Comparison of ENCODE assay signal across 10 mouse cellular contexts in genomic region chr1:118367970-118368369, GRCm38 (mm10). TPM values are rescaled to one million over a fixed set of nuclear protein-coding genes. Genes with fewer than 3 reads are reported as not detected.
A peak's percentile ranks its signal among the peaks of the same experiment; 100 is the strongest.
DNase-seq lines count a peak whose midpoint lies in the region; ATAC-seq and TF ChIP-seq lines count a peak whose summit lies in the region.
"Had no signal": no experiment of that assay in that cellular context is flagged by ENCODE, and none has a peak within 500 bp of the region (broad histone marks: within the 10 kb centered on the region; RNA-seq: fewer than 3 reads in every experiment).

No protein-coding gene starts in this region.

- H3K9me3 ChIP-seq in hindbrain, postnatal 0 days (ENCODE audit: low read length), result no peaks in the 10 kb centered on the region
- H3K9me3 ChIP-seq in hindbrain, embryonic 12.5 days (replicated peaks), result no peaks in the 10 kb centered on the region
- no peaks in the 10 kb centered on the region for H3K9me3 ChIP-seq in liver, postnatal 0 days (ENCODE audit: low read length)
- H3K9me3 ChIP-seq in midbrain, embryonic 13.5 days, result no peaks in the 10 kb centered on the region
- H3K9me3 ChIP-seq in hindbrain, embryonic 16.5 days (ENCODE audit: control insufficient read depth, low read length), result no peaks in the 10 kb centered on the region

- in situ Hi-C loops in Patski (cut with MboI; ENCODE audit: low pct_unique_long_range_greater_than_20kb), result no loop called here

- ATAC-seq in hindbrain, postnatal 0 days, result no peak
- ATAC-seq in hindbrain, embryonic 12.5 days (ENCODE audit: low FRiP score), result no peak
- no peak for ATAC-seq in Patski
- ATAC-seq in liver, postnatal 0 days, result no peak
- ATAC-seq in activated CD4-positive, CD25-positive, alpha-beta regulatory T cell, adult 4 months, result no peak
- ATAC-seq in midbrain, embryonic 13.5 days, result no peak
- no peak for ATAC-seq in hindbrain, embryonic 16.5 days

- H3K9ac ChIP-seq in hindbrain, postnatal 0 days (replicated peaks; ENCODE audit: low read length), result no peak overlapping the region
- H3K9ac ChIP-seq in hindbrain, embryonic 12.5 days, result no peak overlapping the region
- H3K9ac ChIP-seq in liver, postnatal 0 days (replicated peaks), result no peak overlapping the region
- H3K9ac ChIP-seq in midbrain, embryonic 13.5 days (replicated peaks), result no peak overlapping the region
- no peak overlapping the region for H3K9ac ChIP-seq in hindbrain, embryonic 16.5 days (ENCODE audit: low read depth, low read length)

- no peaks in the 10 kb centered on the region for H3K4me1 ChIP-seq in hindbrain, postnatal 0 days (ENCODE audit: insufficient read depth, low read length)
- no peaks in the 10 kb centered on the region for H3K4me1 ChIP-seq in hindbrain, embryonic 12.5 days
- H3K4me1 ChIP-seq in liver, postnatal 0 days (ENCODE audit: insufficient read depth), result no peaks in the 10 kb centered on the region
- no peaks in the 10 kb centered on the region for H3K4me1 ChIP-seq in midbrain, embryonic 13.5 days (replicated peaks)
- H3K4me1 ChIP-seq in hindbrain, embryonic 16.5 days (ENCODE audit: control insufficient read depth, insufficient read depth, low read depth, low read length), result no peaks in the 10 kb centered on the region

- H3K4me3 ChIP-seq in hindbrain, postnatal 0 days (ENCODE audit: low read length), result no peak overlapping the region
- H3K4me3 ChIP-seq in hindbrain, embryonic 12.5 days, result no peak overlapping the region
- H3K4me3 ChIP-seq in liver, postnatal 0 days (ENCODE audit: low read depth, low read length), result no peak overlapping the region
- H3K4me3 ChIP-seq in midbrain, embryonic 13.5 days (replicated peaks), result no peak overlapping the region
- H3K4me3 ChIP-seq in hindbrain, embryonic 16.5 days (ENCODE audit: low read length), result no peak overlapping the region

- no peaks in the 10 kb centered on the region for H3K36me3 ChIP-seq in hindbrain, postnatal 0 days (ENCODE audit: insufficient read depth, low read length)
- H3K36me3 ChIP-seq in hindbrain, embryonic 12.5 days, result no peaks in the 10 kb centered on the region
- H3K36me3 ChIP-seq in liver, postnatal 0 days (replicated peaks; ENCODE audit: insufficient read depth, low read length), result no peaks in the 10 kb centered on the region
- H3K36me3 ChIP-seq in midbrain, embryonic 13.5 days, result no peaks in the 10 kb centered on the region
- no peaks in the 10 kb centered on the region for H3K36me3 ChIP-seq in hindbrain, embryonic 16.5 days (ENCODE audit: control insufficient read depth, insufficient read depth, low read length)

- TF ChIP-seq EP300 in liver, postnatal 0 days (IDR thresholded peaks at IDR 0.05; ENCODE audit: low read depth), result no peak

- WGBS in hindbrain, postnatal 0 days, result 85% methylated on average over 1 of the region's 1 CpGs
- 97% methylated on average over 1 of the region's 1 CpGs for WGBS in hindbrain, embryonic 12.5 days
- WGBS in liver, postnatal 0 days (ENCODE audit: insufficient replicate concordance), result 76% methylated on average over 1 of the region's 1 CpGs
- 97% methylated on average over 1 of the region's 1 CpGs for WGBS in midbrain, embryonic 13.5 days
- WGBS in hindbrain, embryonic 16.5 days, result 100% methylated on average over 1 of the region's 1 CpGs

- no peak for DNase-seq in hindbrain, postnatal 0 days (ENCODE audit: low spot score)
- DNase-seq in B cell, adult 2 months, result peak; percentile 40 to 48
- no peak for DNase-seq in Patski (ENCODE audit: low read depth, low spot score)
- DNase-seq in liver, postnatal 0 days, result no peak
- DNase-seq: heart, postnatal 36 days; spleen, adult 18-20 months had no signal

- no peak overlapping the region for H3K4me2 ChIP-seq in hindbrain, postnatal 0 days (ENCODE audit: low read depth, low read length)
- no peak overlapping the region for H3K4me2 ChIP-seq in hindbrain, embryonic 12.5 days (replicated peaks)
- H3K4me2 ChIP-seq in liver, postnatal 0 days (ENCODE audit: low read depth, low read length), result no peak overlapping the region
- no peak overlapping the region for H3K4me2 ChIP-seq in midbrain, embryonic 13.5 days (replicated peaks)
- H3K4me2 ChIP-seq in hindbrain, embryonic 16.5 days (ENCODE audit: low read length), result no peak overlapping the region

- TF ChIP-seq CTCF in hindbrain, postnatal 0 days (IDR thresholded peaks at IDR 0.05; ENCODE audit: low read depth), result peak; percentile 35; the same call in 1 of the 2 replicates
- TF ChIP-seq CTCF in Patski (IDR thresholded peaks at IDR 0.05), result peak; percentile 62
- TF ChIP-seq CTCF in liver, postnatal 0 days (IDR thresholded peaks at IDR 0.05; ENCODE audit: low read depth), result peak; percentile 50

- H3K27ac ChIP-seq in hindbrain, postnatal 0 days, result no peak overlapping the region
- no peak overlapping the region for H3K27ac ChIP-seq in hindbrain, embryonic 12.5 days
- no peak overlapping the region for H3K27ac ChIP-seq in liver, postnatal 0 days (ENCODE audit: low read depth)
- no peak overlapping the region for H3K27ac ChIP-seq in midbrain, embryonic 13.5 days
- H3K27ac ChIP-seq in hindbrain, embryonic 16.5 days (ENCODE audit: low read depth, low read length), result no peak overlapping the region

- POLR2A ChIA-PET in Patski (lab: Charles Lee), result interaction anchor here (1.2 kb wide), 1 partner anchor 20 kb away, joined by 5 read pairs; no protein-coding TSS in a partner anchor

- no peaks in the 10 kb centered on the region for H3K27me3 ChIP-seq in hindbrain, postnatal 0 days (ENCODE audit: insufficient read depth, low read length)
- no peaks in the 10 kb centered on the region for H3K27me3 ChIP-seq in hindbrain, embryonic 12.5 days
- no peaks in the 10 kb centered on the region for H3K27me3 ChIP-seq in Patski
- H3K27me3 ChIP-seq in liver, postnatal 0 days (ENCODE audit: insufficient read depth, low read length), result no peaks in the 10 kb centered on the region
- no peaks in the 10 kb centered on the region for H3K27me3 ChIP-seq in midbrain, embryonic 13.5 days
- no peaks in the 10 kb centered on the region for H3K27me3 ChIP-seq in hindbrain, embryonic 16.5 days (replicated peaks; ENCODE audit: control insufficient read depth, insufficient read depth, low read length)

- CTCF ChIA-PET in Patski (lab: Charles Lee), result interaction anchor here (0.8 to 1.7 kb wide), 7 partner anchors 11 to 392 kb away, joined by 3 to 8 read pairs (median 4); no protein-coding TSS in a partner anchor

RNA-seq across cellular contexts. Expression of gene Clasp1, which starts 20.9 kb away (rescaled TPM):
- total RNA-seq in hindbrain, postnatal 0 days (2014; rRNA removed), result 126 and 133 TPM in 2 replicates
- polyA plus RNA-seq in hindbrain, postnatal 0 days (2015; fragmentation: Nextera tagmentation; extraction: Ambion mirVana), result 63.2 and 65.8 TPM in 2 replicates
- polyA plus RNA-seq in hindbrain, embryonic 12.5 days (2016; fragmentation: Nextera tagmentation; extraction: Ambion mirVana), result 136 and 146 TPM in 2 replicates
- polyA plus RNA-seq in Patski (2021), result 39.0 TPM
- 5.4 and 6.4 TPM in 2 replicates for polyA plus RNA-seq in liver, postnatal 0 days (2015; fragmentation: Nextera tagmentation; extraction: Ambion mirVana)
- polyA plus RNA-seq in activated CD4-positive, CD25-positive, alpha-beta regulatory T cell, adult 4 months (2017; shearing (Covaris generic)), result 10 to 100 TPM; 36.6 to 44.9 TPM
- polyA plus RNA-seq in midbrain, embryonic 13.5 days (2015; fragmentation: Nextera tagmentation; extraction: Ambion mirVana), result 138 and 146 TPM in 2 replicates
- polyA plus RNA-seq in hindbrain, embryonic 16.5 days (2015; fragmentation: Nextera tagmentation; extraction: Ambion mirVana), result 84.0 and 96.5 TPM in 2 replicates

RNA-seq across cellular contexts. Expression of gene Nifk, which starts 46.3 kb away (rescaled TPM):
- total RNA-seq in hindbrain, postnatal 0 days (2014; rRNA removed), result 25.6 and 25.8 TPM in 2 replicates
- polyA plus RNA-seq in hindbrain, postnatal 0 days (2015; fragmentation: Nextera tagmentation; extraction: Ambion mirVana), result 64.8 and 65.8 TPM in 2 replicates
- polyA plus RNA-seq in hindbrain, embryonic 12.5 days (2016; fragmentation: Nextera tagmentation; extraction: Ambion mirVana), result 73.2 and 75.6 TPM in 2 replicates
- polyA plus RNA-seq in Patski (2021), result 53.3 TPM
- polyA plus RNA-seq in liver, postnatal 0 days (2015; fragmentation: Nextera tagmentation; extraction: Ambion mirVana), result 37.0 and 39.2 TPM in 2 replicates
- 10 to 100 TPM; 50.2 to 58.8 TPM for polyA plus RNA-seq in activated CD4-positive, CD25-positive, alpha-beta regulatory T cell, adult 4 months (2017; shearing (Covaris generic))
- polyA plus RNA-seq in midbrain, embryonic 13.5 days (2015; fragmentation: Nextera tagmentation; extraction: Ambion mirVana), result 70.4 and 75.6 TPM in 2 replicates
- 61.0 and 62.4 TPM in 2 replicates for polyA plus RNA-seq in hindbrain, embryonic 16.5 days (2015; fragmentation: Nextera tagmentation; extraction: Ambion mirVana)

RNA-seq across cellular contexts. Expression of gene Tsn, which starts 56.4 kb away (rescaled TPM):
- 182 and 199 TPM in 2 replicates for total RNA-seq in hindbrain, postnatal 0 days (2014; rRNA removed)
- polyA plus RNA-seq in hindbrain, postnatal 0 days (2015; fragmentation: Nextera tagmentation; extraction: Ambion mirVana), result 560 and 564 TPM in 2 replicates
- polyA plus RNA-seq in hindbrain, embryonic 12.5 days (2016; fragmentation: Nextera tagmentation; extraction: Ambion mirVana), result 403 and 430 TPM in 2 replicates
- polyA plus RNA-seq in Patski (2021), result 143 TPM
- polyA plus RNA-seq in liver, postnatal 0 days (2015; fragmentation: Nextera tagmentation; extraction: Ambion mirVana), result 102 and 117 TPM in 2 replicates
- polyA plus RNA-seq in activated CD4-positive, CD25-positive, alpha-beta regulatory T cell, adult 4 months (2017; shearing (Covaris generic)), result 100 to 1,000 TPM; 221 to 249 TPM
- 441 and 488 TPM in 2 replicates for polyA plus RNA-seq in midbrain, embryonic 13.5 days (2015; fragmentation: Nextera tagmentation; extraction: Ambion mirVana)
- polyA plus RNA-seq in hindbrain, embryonic 16.5 days (2015; fragmentation: Nextera tagmentation; extraction: Ambion mirVana), result 463 and 474 TPM in 2 replicates

Comparison
In these comparisons a context has a peak if more than half of its experiments do, and no peak if none do; other contexts are left out.
1. DNase-seq: peak in B cell, adult 2 months (2 of 2); none in hindbrain, postnatal 0 days (single experiment), Patski (single experiment) and liver, postnatal 0 days (single experiment).
2. Peak in every context shown above with its lines, with median percentiles within 50 percentile points of each other: CTCF ChIP-seq.